Mouse (Mus musculus) heart, embryonic 13.5 days (tissue): ENCODE measurements around the gene Insr. TPM values are rescaled to one million over a fixed set of nuclear protein-coding genes. Genes with fewer than 3 reads are reported as not detected.
A peak's percentile ranks its signal among the peaks of the same experiment; 100 is the strongest.
"Not testable (repeated sequence)": the region's sequence is repeated elsewhere in the genome, so short reads cannot be mapped to it uniquely, and the experiment has no call there.

Source experiments
- ATAC-seq: fragments of 200-750 bp; cut with Nextera tagmentation; 2 replicates; pipeline ENCODE4 v1.8.0; 2017; ENCODE audit warnings: moderate TSS enrichment; ENCODE audit not compliant: insufficient number of reproducible peaks, low FRiP score, low TSS enrichment; ENCODE audit errors: extremely low read depth
- H3K27ac ChIP-seq: fragments of 300-500 bp; sonication (generic); replicated peaks from 2 replicates; pipeline ENCODE4 v1.5.1; 2015; ENCODE audit warnings: moderate library complexity, mild to moderate bottlenecking, inconsistent platforms
- H3K27me3 ChIP-seq: fragments of 300-500 bp; sonication (generic); replicated peaks from 2 replicates; pipeline ENCODE4 v1.6.1; 2015; ENCODE audit warnings: mild to moderate bottlenecking, inconsistent platforms
- H3K36me3 ChIP-seq: fragments of 300-500 bp; sonication (generic); 2 replicates; pipeline ENCODE4 v1.6.1; 2015; ENCODE audit warnings: mild to moderate bottlenecking, inconsistent platforms
- H3K4me1 ChIP-seq: fragments of 300-500 bp; sonication (generic); 2 replicates; pipeline ENCODE4 v1.6.1; 2015; ENCODE audit warnings: inconsistent platforms
- H3K4me2 ChIP-seq: fragments of 300-500 bp; sonication (generic); 2 replicates; pipeline ENCODE4 v1.6.1; 2015; ENCODE audit warnings: inconsistent platforms, mild to moderate bottlenecking, moderate library complexity
- H3K4me3 ChIP-seq: fragments of 300-500 bp; sonication (generic); 2 replicates; pipeline ENCODE4 v1.5.1; 2015; ENCODE audit warnings: moderate library complexity, mild to moderate bottlenecking, inconsistent platforms
- H3K9ac ChIP-seq: fragments of 300-500 bp; sonication (generic); 2 replicates; pipeline ENCODE4 v1.6.1; 2015; ENCODE audit warnings: inconsistent platforms, mild to moderate bottlenecking, moderate library complexity
- H3K9me3 ChIP-seq: fragments of 300-500 bp; sonication (generic); 2 replicates; pipeline ENCODE4 v1.6.1; 2016; ENCODE audit warnings: inconsistent platforms
- WGBS: fragments of 180-500 bp; shearing (Covaris S2); methylation state at CpG from one replicate; pipeline ENCODE4 v1.1.7; 2015; ENCODE audit warnings: mixed read lengths; 5-methylcytosine and 5-hydroxymethylcytosine counted together
- polyA plus RNA-seq: library from polyadenylated mRNA; unstranded; fragments of >200 nt; fragmentation: Nextera tagmentation; extraction: Ambion mirVana; gene quantifications from 2 replicates; pipeline ENCODE4 v1.2.1, GENCODE M21; 2015

The Insr gene
- polyA plus RNA-seq, 1 experiment from 2014 or later, result 47.7 TPM

DNA sequence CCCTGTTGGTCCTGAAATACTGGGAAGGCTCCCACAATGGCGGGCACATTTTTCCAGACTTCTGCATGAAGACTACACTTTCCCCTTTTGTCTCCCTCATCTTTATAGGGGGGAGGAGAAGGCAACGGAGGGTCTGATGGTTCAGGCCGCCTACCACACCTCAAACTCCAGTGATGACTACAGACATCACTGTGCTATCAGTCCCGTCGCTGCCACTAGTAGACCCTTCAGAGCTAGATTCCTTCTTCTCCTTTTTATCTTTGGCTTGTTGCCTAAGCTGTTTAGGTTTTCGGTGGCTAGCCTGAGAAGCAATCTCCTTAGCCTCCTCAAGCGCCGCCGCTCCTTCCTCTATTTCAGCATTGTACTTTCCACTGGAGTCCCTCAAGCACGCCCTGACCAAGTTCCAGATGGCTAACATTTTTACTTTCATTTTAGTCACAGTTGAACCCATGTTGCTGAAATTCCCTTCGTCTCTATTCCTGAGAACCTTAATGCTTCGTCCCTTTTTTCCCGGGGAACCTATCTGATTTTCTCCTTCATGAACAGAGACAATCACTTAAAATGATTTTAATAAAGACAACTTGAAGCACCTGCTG is 28.9 kb upstream of the Insr start:
- not testable (repeated sequence) for H3K4me1 ChIP-seq

DNA sequence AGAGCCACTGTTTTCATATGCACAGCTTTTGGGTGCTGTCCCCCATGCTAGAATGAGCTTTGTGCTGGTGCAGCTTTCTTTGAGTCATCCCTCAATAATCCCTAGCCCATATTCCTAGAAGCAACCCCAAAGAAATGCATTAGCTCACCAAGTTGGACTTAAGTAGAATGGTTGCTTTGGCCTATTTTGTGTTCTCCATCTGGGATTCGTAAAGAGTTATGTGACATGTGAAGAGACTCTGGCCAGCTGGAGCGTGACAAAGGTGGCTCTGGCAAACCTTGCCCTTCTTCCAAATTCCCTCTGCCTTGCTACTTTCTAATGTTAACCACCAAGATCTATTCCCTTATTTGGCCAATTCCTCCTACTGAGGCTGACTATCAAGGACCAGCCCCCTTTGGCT is 22.7 kb upstream of the Insr start:
- H3K4me2 ChIP-seq, result no peak overlapping the region
- no peaks in the 10 kb centered on the region for H3K4me1 ChIP-seq
- no peaks in the 10 kb centered on the region for H3K27me3 ChIP-seq
- no peaks in the 10 kb centered on the region for H3K36me3 ChIP-seq
- H3K9ac ChIP-seq, result no peak overlapping the region
- no peak overlapping the region for H3K27ac ChIP-seq
- peaks cover 10% of the 10 kb centered on the region; the same call in 1 of the 2 replicates for H3K9me3 ChIP-seq
- WGBS, result 75% methylated on average over 2 of the region's 2 CpGs
- no peak overlapping the region for H3K4me3 ChIP-seq
- no peak for ATAC-seq

More for the DNA sequence above, 28.9 kb upstream of the Insr start:
- H3K4me2 ChIP-seq, H3K27me3 ChIP-seq, H3K4me3 ChIP-seq, H3K27ac ChIP-seq, H3K9ac ChIP-seq, H3K36me3 ChIP-seq, ATAC-seq: not testable (repeated sequence)
- WGBS, result 79% methylated on average over 13 of the region's 13 CpGs
- peaks cover 10% of the 10 kb centered on the region; the same call in 1 of the 2 replicates for H3K9me3 ChIP-seq

DNA sequence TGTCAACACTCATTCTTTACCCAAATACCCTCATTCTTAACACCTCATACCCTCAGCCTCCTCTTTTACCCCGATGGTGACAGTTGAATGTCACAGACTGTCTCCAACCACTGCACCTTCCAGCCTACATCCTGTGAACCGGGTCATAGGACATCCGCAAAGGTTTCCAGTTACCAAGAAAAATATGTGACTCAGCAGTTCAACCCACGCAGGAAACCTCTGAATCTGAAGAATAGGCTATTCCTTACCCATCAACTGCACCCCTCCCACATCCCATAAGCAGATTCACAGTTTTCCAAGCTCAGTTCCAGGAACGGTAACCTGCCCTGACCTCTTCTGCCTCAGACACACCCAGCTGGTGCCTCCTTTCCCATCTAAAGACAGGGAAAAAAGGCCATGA is 19.9 kb upstream of the Insr start:
- WGBS, result 64% methylated on average over 5 of the region's 5 CpGs
- ATAC-seq, result no peak

GRCm38 (mm10) chr8:3285824-3286223 is 6.4 kb upstream of the Insr start:
- Histone ChIP-seq H3K9me3 (no peaks in the 10 kb centered on the region), H3K36me3 (no peaks in the 10 kb centered on the region), H3K4me1 (no peaks in the 10 kb centered on the region), H3K4me3 (no peak overlapping the region), H3K4me2 (no peak overlapping the region), H3K27ac (no peak overlapping the region), H3K27me3 (no peaks in the 10 kb centered on the region), H3K9ac (no peak overlapping the region)
- 39% methylated on average over 2 of the region's 2 CpGs for WGBS
- ATAC-seq, result no peak

More for the DNA sequence above, 19.9 kb upstream of the Insr start:
- Histone ChIP-seq H3K4me3 (no peak overlapping the region), H3K36me3 (no peaks in the 10 kb centered on the region), H3K9me3 (no peaks in the 10 kb centered on the region), H3K9ac (no peak overlapping the region), H3K27me3 (no peaks in the 10 kb centered on the region), H3K4me2 (no peak overlapping the region), H3K27ac (no peak overlapping the region), H3K4me1 (no peaks in the 10 kb centered on the region)

GRCm38 (mm10) chr8:3284656-3285055 is 5.2 kb upstream of the Insr start:
- Histone ChIP-seq H3K27ac (no peak overlapping the region), H3K4me1 (peaks cover 9% of the 10 kb centered on the region; the same call in 1 of the 2 replicates), H3K27me3 (no peaks in the 10 kb centered on the region), H3K4me3 (no peak overlapping the region), H3K9me3 (no peaks in the 10 kb centered on the region), H3K4me2 (no peak overlapping the region), H3K9ac (no peak overlapping the region), H3K36me3 (no peaks in the 10 kb centered on the region)
- ATAC-seq, result no peak
- 59% methylated on average over 4 of the region's 4 CpGs for WGBS

DNA sequence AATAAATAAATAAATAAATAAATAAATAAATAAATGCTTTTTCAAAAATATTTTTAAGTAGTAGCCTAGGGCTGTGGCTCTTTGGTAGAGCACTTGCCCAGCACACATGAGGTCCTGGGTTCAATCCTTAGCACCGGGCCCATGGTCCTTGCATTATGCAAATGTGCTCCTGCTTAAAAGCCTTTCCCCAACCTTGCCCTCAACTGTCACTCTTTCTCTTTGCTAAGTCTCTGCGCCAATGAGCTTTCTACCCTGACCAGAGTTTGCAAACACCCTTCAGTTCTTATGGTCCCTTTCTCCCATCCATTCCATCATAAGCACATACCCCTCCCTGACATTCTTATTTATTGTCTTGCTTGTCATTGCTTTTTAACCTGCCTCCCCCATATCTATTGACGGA is 1.9 kb upstream of the Insr start:
- Histone ChIP-seq H3K36me3 (no peaks in the 10 kb centered on the region; the same call in 1 of the 2 replicates), H3K4me3 (no peak overlapping the region), H3K4me2 (no peak overlapping the region), H3K9ac (no peak overlapping the region), H3K4me1 (peaks cover 31% of the 10 kb centered on the region), H3K27ac (no peak overlapping the region), H3K9me3 (no peaks in the 10 kb centered on the region), H3K27me3 (no peaks in the 10 kb centered on the region)
- ATAC-seq, result no peak
- WGBS, result 80% methylated on average over 3 of the region's 3 CpGs

DNA sequence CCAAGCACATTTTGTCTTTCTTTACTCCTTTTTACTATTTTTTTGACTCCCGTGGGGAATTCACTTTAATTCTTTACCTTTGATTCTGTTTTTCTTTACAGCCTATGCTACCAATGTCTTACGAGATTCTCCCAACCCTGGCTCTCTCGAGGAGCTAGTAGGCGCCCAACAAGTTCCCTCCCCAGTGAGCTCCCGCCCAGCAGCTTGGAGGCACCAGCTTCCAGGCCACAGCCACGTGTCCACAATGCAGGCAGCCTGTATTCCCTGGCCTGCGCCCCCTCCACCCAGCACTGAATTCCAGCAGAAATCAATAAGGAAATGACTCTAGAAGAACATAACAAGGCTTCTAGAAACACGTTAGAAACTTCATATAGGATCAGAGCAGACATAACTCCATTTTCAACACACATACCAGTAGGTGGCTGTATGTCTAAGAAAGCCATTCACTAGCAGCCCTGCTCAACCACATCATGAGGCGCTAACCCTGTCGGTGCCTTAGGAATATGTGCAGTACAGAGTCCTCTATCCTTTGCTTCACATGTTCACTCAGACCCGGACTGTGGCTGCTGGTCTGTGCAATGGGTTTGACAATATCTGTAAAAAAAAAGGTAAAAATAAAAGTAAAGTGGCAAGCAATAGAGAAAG is 971 bp upstream of the Insr start:
- Histone ChIP-seq H3K4me2 (peak overlapping the region; percentile 82), H3K4me1 (peaks cover 40% of the 10 kb centered on the region), H3K27ac (no peak overlapping the region), H3K9me3 (no peaks in the 10 kb centered on the region), H3K4me3 (peak overlapping the region; percentile 98), H3K9ac (peak overlapping the region; percentile 99), H3K27me3 (no peaks in the 10 kb centered on the region), H3K36me3 (no peaks in the 10 kb centered on the region; the same call in 1 of the 2 replicates)
- no peak for ATAC-seq
- 26% methylated on average over 11 of the region's 11 CpGs for WGBS

DNA sequence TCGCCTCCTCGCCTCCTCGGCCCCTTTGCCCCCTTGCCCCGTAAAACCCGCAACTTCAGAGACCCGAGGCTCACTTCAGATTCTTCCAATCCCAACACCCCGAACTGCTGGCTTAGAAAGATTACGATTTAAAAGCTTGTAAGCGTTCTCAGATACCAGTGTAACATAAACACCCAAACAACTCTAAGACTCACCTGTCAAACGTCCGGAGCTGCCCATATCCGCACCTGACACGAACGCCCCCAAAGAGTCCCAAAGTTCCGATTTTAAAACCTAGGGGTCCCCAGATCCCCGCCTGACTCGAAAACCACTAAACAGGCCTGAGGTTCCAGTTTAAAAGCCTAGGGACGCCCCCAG is 282 bp upstream of the Insr start:
- Histone ChIP-seq H3K36me3 (peaks cover 4% of the 10 kb centered on the region), H3K4me3 (peak overlapping the region; percentile 98), H3K4me2 (peak overlapping the region; percentile 82), H3K4me1 (peaks cover 47% of the 10 kb centered on the region), H3K27me3 (no peaks in the 10 kb centered on the region), H3K9ac (peak overlapping the region; percentile 99), H3K9me3 (no peaks in the 10 kb centered on the region), H3K27ac (no peak overlapping the region)
- WGBS, result under 1% methylated on average over 18 of the region's 18 CpGs
- 0 out of 2 replicates have a peak, but pooled peaks have one; percentile 1 for ATAC-seq

DNA sequence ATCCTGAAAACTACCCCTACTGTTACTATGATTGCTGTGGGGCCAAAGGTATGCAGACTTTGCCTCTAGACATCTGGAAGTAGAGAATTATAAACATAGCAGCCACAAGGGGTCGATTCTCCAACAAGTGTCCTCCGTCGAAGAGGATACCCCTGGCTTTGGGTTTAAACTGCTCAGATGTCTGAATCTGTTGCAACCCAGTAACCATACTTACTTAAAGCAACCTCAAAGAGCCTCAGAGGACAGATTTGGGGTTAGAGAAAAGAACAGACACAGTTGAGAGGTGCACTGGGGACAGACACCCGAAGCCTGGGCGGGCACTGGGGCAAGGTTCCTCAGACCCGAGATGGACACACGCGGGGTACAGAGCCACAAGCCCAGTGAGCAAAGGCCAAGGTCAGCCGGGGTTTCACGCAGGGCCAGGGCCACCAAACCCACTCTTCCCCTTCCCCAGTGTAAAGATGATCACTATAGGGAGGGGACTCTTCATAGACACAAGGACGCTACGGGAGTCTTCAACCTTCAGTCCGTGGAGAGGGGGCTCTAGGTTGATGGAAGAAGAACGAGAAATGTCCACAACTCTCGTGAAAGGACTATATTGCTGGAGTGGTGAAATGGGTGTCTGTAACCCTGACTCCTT is 1.1 kb downstream of the Insr start:
- no peaks in the 10 kb centered on the region for H3K9me3 ChIP-seq
- H3K27me3 ChIP-seq, result no peaks in the 10 kb centered on the region
- peak overlapping the region; percentile 82 for H3K4me2 ChIP-seq
- no peak for ATAC-seq
- peaks cover 49% of the 10 kb centered on the region for H3K4me1 ChIP-seq
- peak overlapping the region; percentile 98 for H3K4me3 ChIP-seq
- peaks cover 16% of the 10 kb centered on the region for H3K36me3 ChIP-seq
- WGBS, result 20% methylated on average over 15 of the region's 15 CpGs
- H3K27ac ChIP-seq, result peak overlapping the region; percentile 91
- H3K9ac ChIP-seq, result peak overlapping the region; percentile 99

DNA sequence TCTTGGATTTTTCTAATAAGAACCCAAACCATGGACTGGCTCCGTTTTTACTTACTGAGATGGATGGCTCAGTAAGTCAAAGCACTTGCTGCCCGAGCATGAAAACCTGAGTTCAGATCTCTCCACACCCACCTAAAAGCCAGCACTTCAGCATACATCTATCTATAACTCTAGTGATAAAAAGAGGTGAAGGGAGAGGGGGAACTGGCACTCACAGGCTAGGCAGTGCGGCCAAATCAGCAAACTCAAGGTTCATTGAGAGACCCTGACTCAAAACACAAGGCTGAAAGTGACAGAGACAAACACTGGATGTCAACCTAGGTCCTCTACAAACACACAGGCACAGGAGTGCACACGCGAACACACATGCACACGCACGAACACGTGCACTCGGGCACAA is 2.2 kb downstream of the Insr start:
- peaks cover 21% of the 10 kb centered on the region for H3K36me3 ChIP-seq
- peaks cover 49% of the 10 kb centered on the region for H3K4me1 ChIP-seq
- no peaks in the 10 kb centered on the region for H3K9me3 ChIP-seq
- H3K27ac ChIP-seq, result no peak overlapping the region
- WGBS, result 88% methylated on average over 9 of the region's 9 CpGs
- ATAC-seq, result no peak
- H3K9ac ChIP-seq, result peak overlapping the region; percentile 99
- peak overlapping the region; percentile 98 for H3K4me3 ChIP-seq
- H3K27me3 ChIP-seq, result no peaks in the 10 kb centered on the region
- peak overlapping the region; percentile 82 for H3K4me2 ChIP-seq

DNA sequence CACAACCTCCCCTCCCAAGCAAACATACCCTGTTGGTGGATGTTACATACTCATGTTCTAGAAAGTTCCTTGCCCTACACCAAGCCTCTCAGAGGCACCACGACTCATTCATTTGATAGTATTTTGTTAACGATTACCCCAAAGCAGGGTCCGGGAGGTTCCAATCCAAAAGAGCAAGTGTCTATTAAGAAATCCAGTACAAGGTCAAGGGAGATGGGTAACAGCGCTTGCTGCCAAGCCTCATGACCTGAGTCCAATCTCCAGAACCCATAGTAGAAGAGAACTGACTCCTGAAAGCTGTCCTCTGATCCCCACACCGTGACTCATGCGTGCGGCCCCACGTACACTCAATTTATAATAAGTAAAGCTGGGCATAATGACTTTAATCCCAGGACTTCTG is 3.4 kb downstream of the Insr start:
- 92% methylated on average over 8 of the region's 8 CpGs for WGBS
- H3K4me1 ChIP-seq, result peaks cover 52% of the 10 kb centered on the region
- no peak overlapping the region for H3K9ac ChIP-seq
- no peaks in the 10 kb centered on the region for H3K27me3 ChIP-seq
- peaks cover 21% of the 10 kb centered on the region for H3K36me3 ChIP-seq
- 0 out of 2 replicates have a peak overlapping the region, but pooled peaks have one; percentile 3 for H3K4me2 ChIP-seq
- H3K9me3 ChIP-seq, result no peaks in the 10 kb centered on the region
- no peak for ATAC-seq
- no peak overlapping the region for H3K4me3 ChIP-seq
- H3K27ac ChIP-seq, result no peak overlapping the region
